Mouse (Mus musculus) hindbrain, embryonic 10.5 days (tissue): ENCODE results near the gene Bcas3. TPM values are rescaled to one million over a fixed set of nuclear protein-coding genes. Genes with fewer than 3 reads are reported as not detected.
A peak's percentile ranks its signal among the peaks of the same experiment; 100 is the strongest.

Source experiments
- DNase-seq: peaks from one replicate; pipeline ENCODE4 v3.0.0-alpha.2; 2017; ENCODE audit warnings: low spot score
- H3K27ac ChIP-seq: fragments of 300-500 bp; sonication (generic); 2 replicates; pipeline ENCODE4 v1.5.1; 2016; ENCODE audit warnings: mild to moderate bottlenecking, moderate library complexity
- H3K27me3 ChIP-seq: fragments of 300-500 bp; sonication (generic); 2 replicates; pipeline ENCODE4 v1.6.1; 2016; ENCODE audit warnings: mild to moderate bottlenecking; ENCODE audit not compliant: poor library complexity, insufficient read depth, severe bottlenecking
- H3K36me3 ChIP-seq: fragments of 300-500 bp; sonication (generic); 2 replicates; pipeline ENCODE4 v1.6.1; 2016; ENCODE audit warnings: mild to moderate bottlenecking, moderate library complexity
- H3K4me1 ChIP-seq: fragments of 300-500 bp; sonication (generic); replicated peaks from 2 replicates; pipeline ENCODE4 v1.6.1; 2016; ENCODE audit warnings: mild to moderate bottlenecking
- H3K4me3 ChIP-seq: fragments of 300-500 bp; sonication (generic); 2 replicates; pipeline ENCODE4 v1.5.1; 2016; ENCODE audit warnings: mild to moderate bottlenecking, moderate library complexity
- H3K9me3 ChIP-seq: fragments of 300-500 bp; sonication (generic); 2 replicates; pipeline ENCODE4 v1.6.1; 2016; ENCODE audit warnings: mild to moderate bottlenecking, moderate library complexity
- WGBS: fragments of 180-500 bp; shearing (Covaris S2); methylation state at CpG from one replicate; pipeline ENCODE4 v1.1.7; 2016; 5-methylcytosine and 5-hydroxymethylcytosine counted together
- polyA plus RNA-seq: library from polyadenylated mRNA; unstranded; fragments of >200 nt; fragmentation: Nextera tagmentation; extraction: Ambion mirVana; gene quantifications from 2 replicates; pipeline ENCODE4 v1.2.1, GENCODE M21; 2016

The Bcas3 gene
- polyA plus RNA-seq, 1 experiment from 2014 or later = 37.3 TPM

DNA sequence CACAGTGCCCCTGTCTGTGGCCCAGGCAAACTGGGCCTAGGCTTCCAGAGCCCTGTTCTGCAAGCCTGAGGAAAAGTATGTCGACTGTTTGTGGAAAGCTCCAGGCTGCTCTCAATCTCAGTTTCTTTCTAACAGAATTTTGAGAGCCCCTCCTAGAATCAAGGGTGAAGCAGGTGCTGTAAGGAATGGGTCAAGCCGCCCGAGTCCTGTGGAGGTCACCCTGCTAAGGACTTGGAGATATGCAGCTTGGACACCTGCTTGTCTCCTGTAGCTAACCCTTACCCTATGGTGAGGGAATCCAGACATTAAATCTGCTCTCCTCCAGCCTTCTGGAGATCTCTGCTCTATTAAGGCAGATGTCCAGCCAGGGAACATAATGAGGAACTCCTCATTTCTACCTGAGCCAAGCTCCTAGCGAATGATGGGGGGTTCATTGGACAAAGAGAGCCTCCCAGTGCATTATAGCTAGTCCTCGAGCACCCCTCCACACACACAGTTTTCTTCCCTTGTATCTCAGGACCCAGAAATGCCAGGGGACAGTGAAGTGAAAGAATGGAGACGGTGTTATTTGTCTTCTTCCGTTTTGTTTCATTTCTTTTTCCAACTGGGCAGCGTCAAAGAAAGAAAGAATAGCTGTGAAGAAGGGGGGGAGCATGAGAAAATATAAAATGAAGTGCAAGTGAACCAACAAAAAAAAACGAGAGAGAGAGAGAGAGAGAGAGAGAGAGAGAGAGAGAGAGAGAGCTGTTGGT is 482.2 kb downstream of the Bcas3 start:
- H3K36me3 ChIP-seq = peaks cover 13% of the 10 kb centered on the region; the same call in 1 of the 2 replicates
- H3K4me3 ChIP-seq = peak overlapping the region; percentile 60
- H3K27ac ChIP-seq = peak overlapping the region; percentile 86
- peaks cover 48% of the 10 kb centered on the region for H3K4me1 ChIP-seq
- DNase-seq = peak; percentile 40
- peaks cover 98% of the 10 kb centered on the region for H3K27me3 ChIP-seq
- WGBS = 2% methylated on average over 9 of the region's 9 CpGs
- H3K9me3 ChIP-seq = no peaks in the 10 kb centered on the region

DNA sequence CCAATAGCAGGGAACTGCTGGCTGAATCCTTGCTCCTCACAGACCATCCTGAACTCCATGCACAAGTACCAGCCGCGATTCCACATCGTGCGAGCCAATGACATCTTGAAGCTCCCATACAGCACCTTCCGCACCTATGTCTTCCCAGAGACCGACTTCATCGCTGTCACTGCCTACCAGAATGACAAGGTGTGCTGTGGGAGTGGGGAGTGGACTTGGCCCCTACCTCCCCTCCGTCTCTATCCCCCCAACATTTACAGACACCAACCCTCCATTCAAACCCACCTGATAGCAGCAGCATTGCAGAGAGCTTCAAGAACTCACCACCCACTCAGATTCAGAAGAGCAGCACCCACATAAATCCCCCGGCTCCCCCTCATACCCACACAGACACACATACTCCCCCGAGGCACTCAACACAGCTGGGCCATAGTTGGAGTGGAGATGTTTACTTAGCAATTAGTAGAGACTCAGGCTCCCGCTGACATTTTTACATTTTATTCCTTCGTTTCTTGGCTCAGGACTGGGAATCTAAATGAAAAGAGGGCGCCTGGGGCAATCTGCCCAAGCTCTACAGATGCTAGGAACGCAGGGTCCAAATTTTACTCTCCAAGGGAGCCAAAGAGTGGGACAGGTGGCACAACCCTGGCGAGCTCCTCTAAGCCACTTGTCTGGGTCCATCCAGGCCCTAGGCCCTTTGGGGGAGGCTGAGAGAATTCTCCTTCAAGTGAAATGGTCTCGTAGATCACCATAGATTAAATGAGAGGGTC is 483.0 kb downstream of the Bcas3 start:
- Histone ChIP-seq H3K36me3 (peaks cover 13% of the 10 kb centered on the region; the same call in 1 of the 2 replicates), H3K27me3 (peaks cover 98% of the 10 kb centered on the region), H3K4me1 (peaks cover 49% of the 10 kb centered on the region), H3K4me3 (peak overlapping the region; percentile 60), H3K9me3 (no peaks in the 10 kb centered on the region), H3K27ac (peak overlapping the region; percentile 86; the same call in 1 of the 2 replicates)
- WGBS = 3% methylated on average over 16 of the region's 16 CpGs
- DNase-seq = peak; percentile 38

DNA sequence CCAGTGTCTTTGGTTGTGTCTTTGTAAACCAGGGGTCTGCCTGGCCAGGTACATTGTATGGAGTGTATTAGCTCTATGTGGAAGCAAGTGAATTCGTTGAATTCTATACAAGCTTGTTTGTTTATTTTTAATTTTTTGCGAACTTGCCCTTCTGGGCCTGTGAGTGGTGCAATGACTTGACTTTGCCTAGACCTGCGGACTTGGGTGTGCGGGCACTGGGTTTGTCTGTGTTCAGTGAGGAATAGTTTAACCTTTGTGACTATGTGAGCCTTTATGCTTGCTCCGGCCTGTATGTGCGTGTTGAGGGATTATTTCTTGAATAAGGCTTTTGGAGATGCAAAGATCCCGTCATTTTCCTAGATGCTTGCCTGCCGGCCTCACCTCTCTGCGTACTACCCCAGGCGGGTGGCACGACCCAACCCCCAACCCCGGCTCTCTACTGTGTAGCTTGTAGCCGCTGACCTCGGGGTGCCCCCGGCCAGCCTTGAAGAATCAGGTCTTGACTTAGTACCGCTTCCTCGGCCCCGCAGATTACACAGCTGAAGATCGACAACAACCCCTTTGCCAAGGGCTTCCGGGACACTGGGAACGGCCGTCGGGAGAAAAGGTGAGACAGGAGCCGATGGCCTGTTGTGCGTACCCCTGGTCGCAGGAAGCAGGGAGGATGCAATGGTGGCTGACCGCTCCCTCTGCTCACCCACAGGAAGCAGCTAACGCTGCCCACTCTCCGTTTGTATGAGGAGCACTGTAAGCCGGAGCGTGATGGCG is 483.7 kb downstream of the Bcas3 start:
- peak overlapping the region; percentile 60 for H3K4me3 ChIP-seq
- peaks cover 49% of the 10 kb centered on the region for H3K4me1 ChIP-seq
- 2% methylated on average over 32 of the region's 32 CpGs for WGBS

DNA sequence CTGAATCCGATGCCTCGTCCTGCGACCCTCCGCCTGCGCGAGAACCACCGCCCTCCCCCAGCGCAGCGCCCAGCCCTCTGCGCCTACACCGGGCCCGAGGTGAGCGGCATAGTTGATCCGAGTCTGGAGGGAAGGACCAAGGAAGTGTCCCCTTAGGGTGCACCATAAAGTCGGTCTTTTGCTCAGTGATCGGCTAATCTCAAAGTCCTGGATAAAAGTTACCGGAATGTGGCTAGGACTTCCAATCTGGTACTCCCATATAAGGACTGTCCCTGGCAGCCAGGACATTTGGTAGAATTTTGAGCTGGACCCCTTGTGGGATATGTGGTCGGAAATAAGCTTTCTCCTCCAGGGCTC is 484.3 kb downstream of the Bcas3 start:
- H3K9me3 ChIP-seq = no peaks in the 10 kb centered on the region
- peaks cover 49% of the 10 kb centered on the region for H3K4me1 ChIP-seq
- peak overlapping the region; percentile 86 for H3K27ac ChIP-seq
- DNase-seq = no peak
- peaks cover 13% of the 10 kb centered on the region; the same call in 1 of the 2 replicates for H3K36me3 ChIP-seq
- H3K27me3 ChIP-seq = peaks cover 98% of the 10 kb centered on the region
- peak overlapping the region; percentile 60 for H3K4me3 ChIP-seq
- WGBS = under 1% methylated on average over 18 of the region's 18 CpGs

More for the DNA sequence above, 483.7 kb downstream of the Bcas3 start:
- H3K27me3 ChIP-seq = peaks cover 98% of the 10 kb centered on the region
- H3K9me3 ChIP-seq = no peaks in the 10 kb centered on the region
- peaks cover 13% of the 10 kb centered on the region; the same call in 1 of the 2 replicates for H3K36me3 ChIP-seq
- DNase-seq = peak; percentile 55
- peak overlapping the region; percentile 86 for H3K27ac ChIP-seq

DNA sequence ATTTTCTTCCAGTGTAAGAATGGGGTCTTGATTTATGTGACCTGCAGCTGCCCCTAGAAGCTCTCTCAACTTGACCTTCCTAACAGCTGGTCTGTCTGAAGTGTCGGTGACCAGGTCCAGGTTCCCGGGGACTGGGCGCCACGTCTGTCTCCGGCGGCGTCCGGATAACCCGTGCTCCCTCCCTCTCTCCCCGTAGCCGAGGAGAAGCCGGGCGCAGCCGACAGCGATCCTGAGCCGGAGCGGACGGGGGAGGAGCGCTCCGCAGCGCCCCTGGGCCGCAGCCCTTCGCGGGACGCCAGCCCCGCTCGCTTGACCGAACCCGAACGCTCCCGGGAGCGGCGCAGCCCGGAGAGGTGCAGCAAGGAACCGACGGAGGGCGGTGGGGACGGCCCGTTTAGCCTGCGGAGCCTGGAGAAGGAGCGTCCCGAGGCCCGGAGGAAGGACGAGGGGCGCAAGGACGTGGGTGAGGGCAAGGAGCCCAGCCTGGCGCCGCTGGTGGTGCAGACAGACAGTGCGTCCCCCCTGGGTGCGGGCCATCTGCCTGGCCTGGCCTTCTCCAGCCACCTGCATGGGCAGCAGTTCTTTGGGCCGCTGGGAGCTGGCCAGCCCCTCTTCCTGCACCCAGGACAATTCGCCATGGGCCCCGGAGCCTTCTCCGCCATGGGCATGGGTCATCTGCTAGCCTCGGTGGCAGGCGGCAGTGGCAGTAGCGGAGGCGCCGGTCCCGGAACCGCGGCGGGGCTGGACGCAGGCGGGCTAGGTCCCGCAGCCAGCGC is 484.9 kb downstream of the Bcas3 start:
- peaks cover 48% of the 10 kb centered on the region for H3K4me1 ChIP-seq
- H3K27ac ChIP-seq = peak overlapping the region; percentile 86
- peak; percentile 66 for DNase-seq
- 1% methylated on average over 67 of the region's 67 CpGs for WGBS
- H3K36me3 ChIP-seq = peaks cover 13% of the 10 kb centered on the region; the same call in 1 of the 2 replicates
- H3K9me3 ChIP-seq = no peaks in the 10 kb centered on the region
- peaks cover 98% of the 10 kb centered on the region for H3K27me3 ChIP-seq
- peak overlapping the region; percentile 60 for H3K4me3 ChIP-seq

DNA sequence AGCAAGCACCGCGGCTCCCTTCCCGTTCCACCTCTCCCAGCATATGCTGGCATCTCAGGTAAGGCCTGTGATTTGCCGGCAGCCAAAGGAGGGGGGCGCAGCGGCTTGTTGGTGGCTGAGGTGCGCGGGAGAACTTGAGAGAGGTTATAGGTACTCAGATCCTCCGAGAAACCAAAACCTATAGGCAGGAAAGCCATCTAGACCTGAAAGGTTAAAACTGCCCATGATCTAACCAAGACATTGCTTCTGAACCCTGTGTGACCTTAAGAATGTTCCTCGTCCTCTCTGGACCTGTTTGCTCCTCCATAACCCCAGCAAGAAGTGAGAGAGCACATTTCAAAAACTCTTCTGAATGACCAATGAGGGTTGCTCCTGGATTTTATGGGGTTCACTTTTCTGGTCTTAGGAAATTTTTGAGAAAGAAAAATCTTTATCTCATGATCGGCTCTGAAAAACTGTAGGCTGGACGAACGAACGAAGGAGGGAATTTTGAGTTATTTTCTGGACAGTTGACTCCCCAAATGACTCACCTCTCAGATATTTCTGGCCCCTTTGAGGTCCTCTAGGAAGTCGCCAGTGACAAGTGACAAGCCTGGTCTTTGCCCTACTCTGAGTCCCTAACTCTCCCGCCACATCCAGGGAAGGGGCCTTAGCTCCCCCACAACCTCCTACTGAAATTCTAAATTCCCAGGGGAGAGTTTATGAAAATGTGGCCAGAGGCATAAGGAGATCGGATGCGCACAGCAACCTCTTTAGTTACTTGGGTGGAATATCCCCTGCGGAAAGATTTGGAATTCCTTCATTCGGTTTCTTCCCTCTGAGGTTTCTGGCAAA is 485.7 kb downstream of the Bcas3 start:
- no peak for DNase-seq
- H3K27ac ChIP-seq = peak overlapping the region; percentile 86
- peaks cover 100% of the 10 kb centered on the region for H3K27me3 ChIP-seq
- 4% methylated on average over 20 of the region's 20 CpGs for WGBS
- H3K36me3 ChIP-seq = peaks cover 13% of the 10 kb centered on the region; the same call in 1 of the 2 replicates
- peak overlapping the region; percentile 60 for H3K4me3 ChIP-seq
- H3K9me3 ChIP-seq = no peaks in the 10 kb centered on the region
- peaks cover 50% of the 10 kb centered on the region for H3K4me1 ChIP-seq

DNA sequence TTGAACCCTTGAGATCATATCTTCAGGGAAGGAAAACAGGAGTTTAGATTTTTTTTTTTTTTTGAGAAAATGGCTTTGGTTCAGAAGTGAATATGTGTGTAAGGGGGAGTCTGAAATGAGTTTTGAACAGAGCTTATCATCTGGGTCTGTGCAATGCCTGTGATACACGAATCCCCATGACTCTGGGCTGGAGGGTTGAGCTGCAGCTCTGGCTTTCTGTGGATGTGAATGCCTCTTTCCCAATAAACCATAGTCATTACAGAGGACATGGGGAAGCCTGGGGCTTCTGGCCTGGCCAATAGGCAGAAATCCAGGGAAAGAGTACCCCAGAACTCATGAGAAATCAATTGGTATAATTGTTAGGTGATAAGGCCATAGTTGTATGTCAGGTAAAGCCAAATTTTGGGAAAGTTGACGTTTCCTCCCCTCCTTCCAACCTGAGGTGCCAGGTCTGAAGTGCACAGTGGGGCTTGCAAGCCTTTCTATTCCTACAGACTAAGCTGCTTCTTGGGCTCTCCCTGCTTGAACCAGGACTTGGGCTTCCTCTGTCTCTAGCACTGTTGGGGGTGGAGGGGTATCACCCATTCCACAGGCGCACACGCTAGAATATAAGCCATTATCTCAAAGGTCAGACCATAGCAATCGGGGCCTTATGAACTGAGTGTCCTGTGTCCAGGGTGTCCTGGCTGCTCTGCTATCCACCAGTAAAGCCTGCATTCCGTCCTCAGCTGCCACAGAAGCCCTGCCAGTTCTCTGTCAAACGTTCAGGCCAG is 486.5 kb downstream of the Bcas3 start:
- 5% methylated on average over 7 of the region's 7 CpGs for WGBS
- DNase-seq = no peak
- Histone ChIP-seq H3K4me3 (peak overlapping the region; percentile 60), H3K9me3 (no peaks in the 10 kb centered on the region), H3K27me3 (peaks cover 99% of the 10 kb centered on the region), H3K27ac (peak overlapping the region; percentile 80; the same call in 1 of the 2 replicates), H3K36me3 (peaks cover 13% of the 10 kb centered on the region; the same call in 1 of the 2 replicates), H3K4me1 (peaks cover 58% of the 10 kb centered on the region)

DNA sequence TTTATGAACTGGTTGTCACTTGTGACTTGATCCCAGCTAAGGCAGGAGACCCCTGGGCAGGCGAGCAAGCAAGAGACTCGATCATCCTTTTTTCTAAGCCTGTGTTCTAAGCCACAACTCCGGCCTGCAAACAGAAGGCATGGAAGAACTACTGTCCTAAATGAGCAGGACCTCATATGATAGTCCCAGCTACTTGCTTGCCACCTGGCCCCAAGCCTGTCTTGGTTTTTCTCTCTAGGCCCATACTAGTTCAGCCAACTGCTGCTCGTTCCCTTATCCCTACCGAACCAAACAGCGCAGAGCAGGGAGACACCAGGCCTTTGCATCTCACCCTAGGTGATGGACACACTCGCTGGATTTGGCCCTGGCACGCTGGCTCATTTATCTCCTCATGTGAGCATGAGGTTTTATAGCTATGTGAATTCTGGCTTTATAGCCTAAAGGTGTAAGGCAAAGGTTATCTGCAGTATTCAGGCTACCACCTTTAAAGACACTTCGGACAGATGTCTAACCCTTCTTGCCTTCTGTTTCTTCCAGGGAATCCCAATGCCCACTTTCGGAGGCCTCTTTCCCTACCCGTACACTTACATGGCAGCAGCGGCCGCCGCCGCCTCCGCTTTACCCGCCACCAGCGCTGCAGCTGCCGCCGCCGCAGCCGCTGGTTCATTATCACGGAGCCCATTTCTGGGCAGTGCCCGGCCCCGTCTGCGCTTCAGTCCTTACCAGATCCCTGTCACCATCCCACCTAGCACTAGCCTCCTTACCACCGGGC is 487.2 kb downstream of the Bcas3 start:
- H3K36me3 ChIP-seq = peaks cover 13% of the 10 kb centered on the region; the same call in 1 of the 2 replicates
- H3K4me3 ChIP-seq = peak overlapping the region; percentile 60
- H3K9me3 ChIP-seq = no peaks in the 10 kb centered on the region
- H3K27me3 ChIP-seq = peaks cover 98% of the 10 kb centered on the region
- 2% methylated on average over 27 of the region's 27 CpGs for WGBS
- H3K27ac ChIP-seq = peak overlapping the region; percentile 80
- peaks cover 62% of the 10 kb centered on the region for H3K4me1 ChIP-seq
- peak; percentile 35 for DNase-seq

DNA sequence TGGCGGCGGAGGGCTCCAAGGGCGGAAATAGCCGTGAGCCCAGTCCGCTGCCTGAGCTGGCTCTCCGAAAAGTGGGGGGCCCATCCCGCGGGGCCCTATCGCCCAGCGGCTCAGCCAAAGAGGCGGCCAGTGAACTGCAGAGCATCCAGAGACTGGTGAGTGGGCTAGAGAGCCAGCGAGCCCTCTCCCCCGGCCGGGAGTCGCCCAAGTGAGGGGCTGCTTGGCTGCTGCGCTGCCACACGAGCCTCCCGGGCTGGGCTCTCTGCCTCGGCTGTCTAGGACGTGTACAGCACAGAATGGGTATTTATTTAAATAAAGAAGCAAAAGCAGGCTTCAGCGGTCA is 487.8 kb downstream of the Bcas3 start:
- H3K4me3 ChIP-seq = peak overlapping the region; percentile 60
- no peak for DNase-seq
- WGBS = 2% methylated on average over 21 of the region's 21 CpGs
- peaks cover 98% of the 10 kb centered on the region for H3K27me3 ChIP-seq
- peaks cover 62% of the 10 kb centered on the region for H3K4me1 ChIP-seq
- H3K27ac ChIP-seq = peak overlapping the region; percentile 80
- H3K9me3 ChIP-seq = no peaks in the 10 kb centered on the region
- H3K36me3 ChIP-seq = peaks cover 13% of the 10 kb centered on the region; the same call in 1 of the 2 replicates

DNA sequence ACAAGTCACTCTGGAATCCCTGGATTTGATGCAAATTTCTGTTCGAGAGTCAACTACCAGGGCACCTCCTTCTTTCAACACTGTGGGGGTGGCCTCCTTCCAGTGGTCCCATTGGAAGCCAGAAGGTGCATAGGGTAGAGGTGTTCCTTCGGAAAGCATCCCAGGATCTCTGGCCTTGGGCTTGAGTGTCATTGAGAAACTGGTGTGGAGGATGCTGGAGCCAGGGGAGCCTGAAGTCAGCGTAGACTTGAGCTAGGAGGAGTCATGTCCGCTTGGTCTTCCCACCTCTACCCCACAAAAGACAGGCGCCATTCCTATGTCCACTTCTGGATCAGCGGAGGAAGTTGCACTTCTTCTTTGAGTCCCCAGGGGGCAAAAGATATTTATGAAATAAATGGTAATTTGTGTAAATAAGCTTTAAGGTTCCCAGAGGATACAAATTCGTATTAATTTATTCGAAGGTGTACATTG is 488.3 kb downstream of the Bcas3 start:
- Histone ChIP-seq H3K36me3 (peaks cover 13% of the 10 kb centered on the region; the same call in 1 of the 2 replicates), H3K9me3 (no peaks in the 10 kb centered on the region), H3K27ac (peak overlapping the region; percentile 80), H3K4me3 (peak overlapping the region; percentile 60), H3K27me3 (peaks cover 98% of the 10 kb centered on the region), H3K4me1 (peaks cover 65% of the 10 kb centered on the region)
- 7% methylated on average over 8 of the region's 8 CpGs for whole genome bisulfite sequencing
- DNase-seq = peak; percentile 47
